Mouse (Mus musculus) right cerebral cortex, postnatal 14 days (tissue): ENCODE data around the gene Slc46a1.

Source experiments
- DNase-seq: peaks from one replicate; pipeline ENCODE4 v3.0.0; 2022

The Slc46a1 gene

GRCm38 (mm10) chr11:78505430-78505829 is 39.9 kb downstream of the Slc46a1 start:
- DNase-seq = no peak

- no peak for DNase-seq
Measured at GRCm38 (mm10) chr11:78509148-78509547, 43.7 kb downstream of the Slc46a1 start.

GRCm38 (mm10) chr11:78512025-78512957 is 46.8 kb downstream of the Slc46a1 start, which contains the start of the genes Tmem199 and Poldip2:
Tmem199 (minus strand) TSS chr11:78512172.
Poldip2 (plus strand) TSS chr11:78512193.
- peak; percentile 90 for DNase-seq

- DNase-seq = no peak
Measured at GRCm38 (mm10) chr11:78513106-78513790, 47.8 kb downstream of the Slc46a1 start.

GRCm38 (mm10) chr11:78515549-78516325 is 50.2 kb downstream of the Slc46a1 start:
- DNase-seq = no peak

- DNase-seq = no peak
Measured at GRCm38 (mm10) chr11:78518931-78519330, 53.4 kb downstream of the Slc46a1 start.
